Mouse (Mus musculus) urinary bladder, postnatal 25 days (tissue): ENCODE measurements at regions not wholly inside any gene's neighbourhood (a gene's known extent, or its start where the extent isn't known, plus 50 kb on each side); places are given as distances from the start of the nearest gene placed in this dataset.
A peak's percentile ranks its signal among the peaks of the same experiment; 100 is the strongest.

ENCODE experiments used
- DNase-seq: peaks from one replicate; pipeline ENCODE4 v3.0.0; 2022; ENCODE audit warnings: low spot score

DNA sequence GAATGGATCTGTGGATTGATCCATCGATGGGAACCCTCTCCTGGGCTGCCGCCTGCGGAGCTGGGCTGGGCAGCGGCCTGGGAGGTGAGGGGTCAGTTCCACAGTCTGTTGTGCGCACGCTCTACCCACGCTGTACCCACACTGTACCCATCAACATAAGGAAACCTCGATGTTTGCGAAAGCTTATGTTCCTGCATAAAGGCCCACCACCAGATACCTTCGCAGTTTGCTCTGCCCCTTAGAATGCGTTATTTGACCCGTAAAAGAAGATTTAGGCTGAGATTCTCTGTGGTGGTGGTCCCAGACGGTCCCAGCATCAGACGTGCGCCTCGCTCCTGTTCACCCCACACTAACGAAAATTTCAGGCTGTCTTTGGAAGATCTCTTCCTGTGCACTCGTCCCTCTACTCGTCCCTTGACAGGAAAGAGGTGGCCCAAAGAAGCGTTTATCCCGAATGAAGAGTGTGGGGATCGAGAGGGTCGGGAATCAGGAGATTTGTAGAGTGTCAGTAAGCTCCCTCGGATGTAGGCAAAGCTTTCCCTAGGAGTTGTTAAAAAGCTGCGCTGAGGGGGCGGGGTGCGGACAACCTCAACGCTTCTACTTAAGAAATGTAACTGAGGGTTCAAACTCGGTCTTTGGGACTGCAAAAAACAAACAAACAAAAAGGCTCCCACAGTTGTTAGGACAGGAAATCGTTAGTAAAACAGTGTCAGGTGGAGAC lies 123.9 kb downstream of the Tmem161b start:
- DNase-seq = no peak

DNA sequence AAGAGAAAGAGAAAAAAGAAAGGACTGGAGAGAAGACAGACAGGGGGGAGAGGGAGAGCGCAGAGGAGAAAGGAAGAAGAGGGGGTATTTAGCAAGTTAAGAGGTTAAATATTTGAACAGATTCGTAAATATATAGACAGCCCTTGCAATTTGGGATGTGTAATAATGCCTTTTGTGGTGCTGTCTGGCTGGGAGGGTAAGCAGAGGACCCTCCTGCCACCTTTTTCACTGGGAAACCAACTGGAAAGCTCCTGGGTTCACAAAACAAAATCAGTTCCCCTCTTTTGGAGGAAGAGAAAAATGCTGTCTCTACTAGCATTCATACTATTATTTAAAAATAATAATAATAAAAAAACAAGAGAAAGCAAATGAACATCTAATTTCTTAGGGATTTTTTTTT lies 124.5 kb downstream of the Tmem161b start:
- DNase-seq = no peak

DNA sequence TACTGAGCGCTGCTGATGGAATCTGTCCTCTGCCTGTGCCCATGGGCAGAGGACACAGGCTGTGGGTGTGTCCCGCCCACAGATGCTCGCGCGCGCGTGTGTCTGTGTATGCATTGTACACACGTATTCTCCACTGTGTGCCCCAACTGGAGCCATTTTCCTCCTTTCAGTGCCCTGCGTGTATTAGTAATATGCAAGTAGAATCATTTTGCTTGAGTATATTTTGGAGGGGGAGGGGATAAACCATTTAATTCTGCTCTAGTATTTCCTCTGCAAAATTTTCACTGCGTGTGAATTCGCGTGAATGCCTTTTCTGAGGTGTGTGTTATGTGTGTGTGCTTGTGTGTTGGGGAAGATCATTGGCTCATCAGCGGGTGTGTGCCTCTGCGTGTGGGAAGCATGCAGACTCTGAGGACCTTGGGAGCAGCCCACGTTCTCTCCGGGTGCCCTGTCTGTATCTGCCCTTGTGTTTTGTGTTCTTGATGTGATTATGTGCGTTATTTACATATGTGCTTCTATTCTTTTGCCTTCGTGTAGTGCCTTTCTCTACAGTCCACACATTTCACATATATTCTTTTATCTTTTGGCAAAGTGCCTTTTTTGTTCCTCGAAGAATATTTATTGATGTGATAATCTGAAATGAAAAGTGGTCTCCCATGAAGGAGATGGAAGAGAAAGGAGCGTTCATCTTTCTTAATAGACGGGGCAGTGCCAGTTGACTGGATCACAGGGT lies 125.3 kb downstream of the Tmem161b start:
- DNase-seq = no peak

DNA sequence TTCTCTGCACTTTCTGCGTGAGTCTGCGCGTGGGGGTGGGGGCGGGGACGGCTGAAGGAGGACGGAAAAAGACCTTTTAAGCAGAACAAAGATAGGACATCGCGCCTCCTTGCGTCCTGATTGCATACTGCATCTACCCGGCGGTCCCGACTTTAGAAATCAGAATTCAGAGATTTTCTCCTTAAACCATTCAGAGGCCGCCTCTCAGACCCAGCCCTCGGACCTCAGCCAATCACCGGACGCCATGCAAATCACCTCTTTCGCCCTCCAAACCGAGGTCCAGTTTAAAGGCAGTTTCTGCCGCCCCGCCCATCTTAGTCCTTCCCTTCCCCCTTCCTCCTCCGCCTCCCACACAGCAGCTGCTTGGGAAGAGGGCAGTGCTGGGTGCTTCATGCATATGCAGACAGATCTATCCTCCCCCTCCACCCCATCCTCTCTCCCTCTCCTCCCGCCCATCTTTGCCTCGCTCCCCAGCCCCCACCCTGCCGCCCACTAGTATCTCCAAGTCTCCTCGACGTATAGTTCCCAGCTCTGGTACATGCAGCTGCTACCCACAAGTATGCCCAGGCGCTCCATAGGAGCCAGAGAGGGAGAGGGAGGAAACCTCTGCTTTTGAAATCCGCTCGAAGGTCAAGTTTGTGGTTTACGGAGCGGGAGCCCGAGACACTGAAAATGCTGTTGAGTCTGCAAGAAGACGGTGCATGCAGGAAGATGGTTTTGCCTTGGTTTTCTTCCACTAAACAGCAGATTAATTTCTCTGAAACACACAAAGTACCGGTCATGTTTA lies 126.0 kb downstream of the Tmem161b start:
- DNase-seq = peak; percentile 78

DNA sequence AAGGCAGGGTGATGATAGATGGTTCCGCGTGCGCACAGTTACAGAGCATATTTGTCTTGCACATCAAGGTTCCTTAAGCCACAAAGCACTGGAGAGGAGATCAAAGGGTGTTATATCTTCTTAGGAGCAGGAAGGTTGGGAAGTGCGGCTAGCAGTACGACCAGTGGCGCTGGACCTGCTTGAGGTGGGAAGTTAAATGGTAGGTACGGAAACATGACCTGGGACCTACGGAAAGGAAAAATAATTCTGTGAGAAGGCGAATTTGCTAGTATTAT lies 126.5 kb downstream of the Tmem161b start:
- DNase-seq = no peak

DNA sequence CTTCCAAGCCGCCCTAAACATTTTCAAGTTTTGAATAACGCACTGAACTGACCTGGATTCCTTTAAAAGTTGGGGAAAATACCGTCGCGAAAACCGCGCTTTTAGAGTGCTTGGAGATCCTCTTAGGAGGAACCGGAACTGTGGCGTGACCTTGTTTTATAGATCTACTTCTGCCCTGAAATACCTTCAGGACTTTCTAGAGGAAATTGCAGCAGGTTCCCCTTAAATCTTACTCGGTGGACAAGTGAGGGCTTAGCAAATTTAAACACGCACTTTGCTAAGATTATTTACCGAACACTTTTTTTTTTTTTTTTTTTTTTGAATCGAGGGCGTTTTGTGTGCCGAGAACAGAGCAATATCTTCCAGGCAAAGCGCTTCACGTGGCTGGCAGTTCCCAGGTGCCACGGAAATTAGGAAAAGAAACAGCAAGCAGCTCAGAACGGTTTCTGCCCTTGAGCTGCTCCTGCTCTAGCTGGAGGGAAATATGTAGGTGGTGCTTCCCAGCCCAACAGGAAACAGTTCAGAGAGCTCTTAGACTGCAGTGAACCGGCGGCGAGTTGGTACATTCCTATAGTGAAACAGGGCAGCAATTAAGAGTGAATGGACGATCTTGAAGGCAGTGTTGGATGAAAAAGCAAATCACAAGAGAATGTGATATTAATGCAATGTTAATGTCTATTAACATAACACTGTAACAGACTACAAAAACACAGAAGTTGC lies 127.1 kb downstream of the Tmem161b start:
- no peak for DNase-seq

DNA sequence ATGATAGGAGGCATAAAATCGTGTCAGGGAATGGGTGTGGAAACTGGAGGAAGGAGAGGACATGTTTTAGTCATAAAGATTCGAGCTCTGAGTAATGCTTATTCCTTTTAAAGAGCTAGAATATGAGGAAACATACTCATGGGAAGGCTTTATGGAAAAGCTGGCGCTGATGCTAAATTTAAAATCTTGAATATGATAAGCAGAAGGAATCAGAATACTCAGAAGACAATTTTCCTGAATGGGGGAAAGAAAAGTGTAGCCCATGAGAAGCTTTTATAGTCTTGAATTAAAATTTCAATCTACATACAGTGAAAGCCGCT lies 127.6 kb downstream of the Tmem161b start:
- no peak for DNase-seq

DNA sequence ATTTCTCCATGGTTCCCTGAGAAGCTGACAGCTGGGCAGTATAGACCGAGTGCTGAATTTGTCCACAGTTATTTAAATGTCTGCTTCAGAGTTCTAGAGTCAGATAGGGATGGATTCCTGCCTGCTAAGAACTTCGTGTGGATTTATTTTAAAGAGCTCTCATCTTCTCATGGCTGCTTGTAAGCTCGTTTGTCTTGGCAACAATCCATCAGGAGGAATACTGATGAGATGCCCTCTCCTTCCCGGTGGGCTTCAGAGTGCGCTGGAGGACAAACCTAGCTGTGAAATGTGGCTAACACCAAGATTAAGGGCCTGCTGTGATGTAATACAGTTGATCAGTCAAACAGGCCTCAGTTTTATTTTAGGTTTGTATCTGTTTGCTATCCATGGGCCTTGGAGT lies 128.7 kb downstream of the Tmem161b start:
- DNase-seq = no peak

DNA sequence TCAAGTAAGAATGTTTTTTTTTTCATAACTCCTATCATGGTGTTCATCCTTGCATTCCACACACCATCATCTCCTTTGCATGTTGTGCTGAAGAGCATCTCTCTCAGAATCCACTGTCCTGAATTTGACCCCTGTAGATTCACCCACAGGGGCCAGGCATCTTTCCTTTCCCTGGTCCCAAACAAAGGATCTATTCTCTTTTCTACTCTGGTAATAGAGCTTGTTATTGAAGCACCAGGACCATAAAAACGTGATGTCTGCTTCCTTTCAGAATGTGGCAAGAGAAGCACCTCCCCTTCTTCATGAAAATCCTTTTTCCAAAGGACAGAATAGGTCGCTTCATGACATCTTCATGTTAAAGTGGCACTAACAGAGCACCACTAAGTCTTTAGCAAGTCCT lies 134.4 kb downstream of the Tmem161b start:
- DNase-seq = no peak

DNA sequence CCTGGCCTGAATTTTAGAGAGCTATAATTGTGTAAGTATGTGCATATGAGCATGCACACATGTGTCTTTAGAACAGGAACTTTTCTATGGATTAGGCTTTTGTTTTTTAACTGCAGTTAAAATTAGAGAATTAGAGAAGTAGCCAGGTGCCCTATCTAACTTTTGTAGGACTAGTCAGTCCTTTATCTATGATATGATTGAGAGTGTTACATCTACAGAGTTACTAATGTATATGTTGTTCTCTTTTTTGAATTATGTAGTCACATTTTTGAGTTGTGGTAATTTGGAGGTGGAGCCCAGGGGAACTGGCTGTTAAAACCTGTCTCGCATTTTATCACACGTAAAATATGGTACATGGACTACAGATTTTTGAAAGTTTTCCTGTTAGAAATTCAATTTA lies 138.4 kb downstream of the Tmem161b start:
- DNase-seq = no peak

DNA sequence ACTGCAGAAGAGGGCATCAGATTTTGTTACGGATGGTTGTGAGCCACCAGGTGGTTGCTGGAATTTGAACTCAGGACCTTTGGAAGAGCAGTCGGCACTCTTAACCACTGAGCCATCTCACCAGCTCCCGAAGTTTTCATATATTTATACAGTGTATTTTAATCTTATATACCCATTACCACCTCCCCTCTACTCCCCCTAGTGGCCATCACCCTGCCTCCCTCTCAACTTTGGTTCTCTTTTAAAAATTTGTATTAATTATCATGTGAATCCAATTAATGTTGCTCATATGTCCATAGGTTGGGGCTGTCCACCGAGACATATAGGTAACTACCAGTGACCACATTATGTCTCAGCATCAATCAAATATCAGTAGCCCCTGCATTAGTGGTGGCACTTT lies 142.0 kb downstream of the Tmem161b start:
- no peak for DNase-seq

DNA sequence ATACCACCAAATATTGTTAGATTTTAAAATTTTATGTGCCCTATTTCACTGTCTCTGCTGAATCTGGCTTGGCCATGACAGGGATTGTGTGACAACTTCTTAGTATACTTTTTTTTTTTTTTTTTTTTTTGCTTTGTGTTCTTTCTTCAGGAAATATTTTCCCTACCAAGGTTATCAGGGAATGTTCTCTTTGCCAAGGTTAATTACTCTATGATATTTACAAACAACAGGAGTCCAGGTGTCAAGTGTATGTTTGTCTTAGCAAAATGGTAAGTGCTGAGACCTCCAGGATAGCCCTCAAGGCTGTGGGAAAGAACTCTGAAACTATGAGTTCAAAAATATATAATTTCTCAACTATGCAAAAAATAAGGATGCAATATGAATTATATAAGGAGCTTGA lies 143.4 kb downstream of the Tmem161b start:
- no peak for DNase-seq

DNA sequence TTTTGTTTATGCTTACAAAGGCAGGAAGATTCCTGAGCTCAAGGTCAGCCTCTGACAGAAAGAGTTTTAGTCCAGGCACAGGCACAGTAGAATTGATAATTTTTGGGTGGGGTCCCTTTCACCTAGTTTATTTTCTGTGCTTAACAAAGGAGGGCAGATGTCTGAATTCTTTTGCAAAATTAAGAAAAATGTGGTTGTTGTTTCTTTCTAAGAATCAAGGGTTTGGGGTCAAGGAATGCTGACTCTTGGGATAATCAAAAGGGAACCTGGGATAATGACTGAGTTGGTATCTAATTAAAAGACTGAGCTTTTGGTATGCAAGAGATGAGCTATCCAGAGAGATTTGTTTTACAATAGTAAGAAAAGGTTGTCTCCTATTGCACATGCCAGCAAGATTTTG lies 143.9 kb downstream of the Tmem161b start:
- DNase-seq = no peak

DNA sequence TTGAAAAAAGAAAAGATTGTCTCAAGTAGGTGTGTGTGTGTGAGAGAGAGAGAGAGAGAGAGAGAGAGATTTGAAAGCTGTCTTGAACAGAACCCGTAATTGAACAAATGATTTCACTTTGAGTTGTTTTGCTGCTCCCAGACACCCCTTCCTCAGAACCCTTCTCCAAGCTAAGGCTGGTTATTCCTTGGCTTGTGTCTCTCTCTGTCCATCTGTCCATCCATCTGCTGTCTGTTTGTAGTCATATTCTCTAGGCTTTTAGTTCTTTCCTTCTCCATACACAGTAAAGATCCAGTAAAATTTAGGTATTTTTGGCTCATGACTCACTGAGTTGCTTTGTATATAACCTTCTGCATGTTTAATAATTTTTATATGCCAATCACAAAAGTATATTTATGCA lies 144.7 kb downstream of the Tmem161b start:
- DNase-seq = no peak

DNA sequence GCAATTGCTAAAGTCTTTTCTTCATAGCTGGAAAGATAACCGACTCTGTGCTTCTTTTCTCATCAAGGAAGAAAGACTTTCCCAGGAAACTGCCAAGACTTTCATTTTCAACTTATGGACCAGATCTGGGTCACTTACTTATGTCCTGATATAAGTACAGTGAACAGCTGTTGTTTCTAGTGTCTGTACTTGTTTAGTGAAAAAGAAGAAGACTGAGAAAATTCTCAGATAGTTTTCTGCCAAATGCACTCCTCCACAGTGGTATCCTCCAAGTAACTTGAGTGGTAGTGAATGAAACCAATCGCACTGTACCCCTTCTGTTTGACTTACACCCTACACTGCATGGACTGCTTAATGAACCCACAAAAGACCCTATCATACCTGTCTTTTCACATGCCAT lies 146.1 kb downstream of the Tmem161b start:
- no peak for DNase-seq

DNA sequence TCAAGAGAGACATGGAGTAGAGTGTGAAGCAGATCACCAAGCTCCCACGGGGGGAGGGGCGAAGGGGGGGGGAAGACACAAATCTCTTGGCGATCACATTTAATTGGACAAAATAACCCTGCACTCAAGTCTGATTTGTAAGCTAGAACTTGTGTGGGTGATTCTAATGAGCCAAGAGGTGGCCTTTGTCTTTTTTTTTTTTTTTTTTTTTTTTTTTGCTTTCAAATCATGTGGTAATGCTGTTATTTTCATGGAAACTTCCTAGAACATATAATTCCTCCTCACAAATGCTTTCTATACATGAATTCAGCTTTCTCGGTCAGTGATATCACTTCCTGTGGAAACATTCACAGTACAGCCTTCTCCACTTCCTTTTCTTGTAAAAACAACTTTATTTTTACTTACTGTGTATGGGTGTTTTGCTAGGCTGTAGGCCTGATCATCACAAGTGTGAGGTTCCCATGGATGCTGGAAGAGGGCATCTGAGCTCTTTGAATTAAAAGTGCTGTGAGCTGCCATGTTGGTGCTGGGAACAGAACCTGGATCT lies 152.7 kb downstream of the Tmem161b start:
- no peak for DNase-seq

DNA sequence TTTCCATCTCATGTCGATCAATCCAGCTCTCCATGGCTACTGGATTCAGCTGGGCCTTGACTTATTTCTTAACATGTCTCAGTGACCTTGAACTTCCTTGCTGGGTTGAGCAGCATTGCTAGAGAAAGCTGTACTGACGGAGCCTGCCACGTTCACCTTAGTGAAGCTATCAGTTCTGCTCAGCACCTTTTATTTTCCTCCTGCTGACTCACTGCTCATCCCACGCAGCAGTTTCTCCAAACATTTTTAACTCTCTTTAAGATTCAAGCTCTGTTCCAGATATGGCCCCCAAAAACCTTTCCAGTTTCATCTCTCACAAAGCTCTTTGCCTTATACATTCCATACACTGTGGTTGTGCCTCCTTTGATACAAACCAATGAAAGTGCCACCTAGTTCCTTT lies 153.8 kb downstream of the Tmem161b start:
- no peak for DNase-seq

DNA sequence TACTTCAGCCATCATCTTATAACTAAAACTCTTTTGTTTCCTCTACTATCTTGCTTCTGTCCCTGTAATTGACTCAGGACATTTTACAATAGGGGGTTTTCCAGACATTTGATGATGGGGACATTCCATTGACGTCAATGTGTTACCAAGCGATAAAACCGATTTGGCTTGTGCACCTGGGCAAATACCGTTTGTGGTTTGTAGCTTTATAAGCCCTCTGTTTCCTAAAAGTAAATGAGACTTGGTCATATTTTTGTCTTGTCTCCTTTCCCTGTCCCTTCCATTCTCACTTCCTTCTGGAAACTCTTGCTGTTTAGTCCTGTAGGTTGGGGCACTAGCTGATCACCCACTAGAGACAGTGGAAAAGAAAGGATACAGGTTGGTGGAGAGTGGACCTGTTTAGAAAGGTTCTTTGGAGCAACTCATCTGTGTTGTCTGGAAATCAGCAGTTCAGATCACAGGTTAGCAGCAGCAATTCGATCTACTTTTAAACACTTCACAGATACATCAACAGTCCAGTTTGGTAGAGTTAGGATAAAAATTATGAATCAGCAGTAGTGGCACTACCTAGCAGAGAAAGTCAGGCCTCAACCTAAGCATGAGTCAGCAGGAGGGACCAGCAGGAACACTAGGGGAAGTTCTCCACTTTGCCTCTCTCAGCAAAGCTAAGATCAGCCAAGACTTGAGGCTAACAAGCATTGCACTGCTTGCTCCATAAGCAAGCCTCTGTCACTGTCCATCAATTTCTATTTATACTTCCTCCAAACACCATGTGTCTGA lies 156.6 kb downstream of the Tmem161b start:
- DNase-seq = no peak

DNA sequence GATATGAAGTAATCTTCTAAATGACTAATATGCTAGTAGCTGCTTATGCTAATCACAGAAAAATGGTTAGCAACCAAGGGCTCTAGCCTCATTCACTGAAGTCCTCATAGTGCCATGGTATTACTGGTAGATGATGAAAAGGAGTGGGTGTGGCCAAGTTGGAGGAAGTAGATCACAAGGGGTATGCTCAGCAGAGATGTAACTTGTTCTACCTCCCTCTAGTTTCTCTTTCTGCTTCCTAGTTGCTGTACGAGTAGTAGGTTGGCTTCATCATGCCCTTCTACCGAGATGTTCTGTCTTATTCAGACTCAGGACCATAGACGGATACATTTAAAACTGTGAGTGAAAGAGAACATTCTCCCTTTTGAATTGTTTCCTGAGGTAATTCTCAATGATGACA lies 169.5 kb downstream of the Tmem161b start:
- no peak for DNase-seq

DNA sequence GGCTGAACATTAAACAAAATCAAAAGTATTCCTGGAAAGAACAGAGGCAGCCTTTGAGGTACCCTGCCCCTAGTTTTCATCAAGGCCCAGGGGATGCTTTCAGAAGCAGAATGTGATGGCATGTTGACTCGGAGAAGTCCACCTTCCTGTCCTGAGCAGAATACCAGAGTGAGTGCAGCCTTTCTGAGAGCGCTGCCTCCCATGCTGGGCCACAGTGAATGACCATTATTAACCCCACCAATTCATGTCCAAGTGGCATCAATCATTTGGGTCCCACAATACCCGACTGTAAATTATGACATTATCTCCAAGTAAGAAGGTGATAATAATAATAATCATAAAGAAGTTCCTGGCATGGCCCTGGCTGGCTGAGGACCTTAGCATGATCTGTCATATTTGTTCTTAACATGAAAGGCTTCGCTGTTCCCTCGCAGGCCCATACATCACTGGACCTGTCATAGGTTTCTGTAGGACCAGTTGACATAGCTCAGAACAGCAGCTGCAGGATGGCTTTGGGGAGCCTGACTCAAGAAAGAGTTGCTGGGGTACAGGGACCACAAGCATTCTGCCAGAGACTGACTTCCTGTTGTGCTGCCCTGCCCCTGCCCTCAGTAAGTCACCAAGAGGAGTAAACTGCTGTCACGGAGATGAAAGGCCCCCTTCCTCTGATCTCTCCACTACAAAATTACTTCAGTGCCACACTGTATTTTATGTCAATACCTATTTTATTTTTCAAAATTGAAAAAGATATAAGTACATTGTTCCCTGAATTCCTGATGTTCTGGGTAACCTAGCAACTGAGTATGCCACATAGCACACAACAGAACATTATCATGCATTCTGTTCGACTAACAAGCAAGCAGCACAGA lies 176.6 kb downstream of the Tmem161b start:
- no peak for DNase-seq
